Mouse (Mus musculus) kidney, embryonic 15.5 days (tissue): ENCODE data around the gene Nell2. TPM values are rescaled to one million over a fixed set of nuclear protein-coding genes. Genes with fewer than 3 reads are reported as not detected.

Source experiments
- ATAC-seq: fragments of 200-750 bp; cut with Nextera tagmentation; replicated peaks from 2 replicates; pipeline ENCODE4 v1.8.0; 2017; ENCODE audit warnings: moderate TSS enrichment; ENCODE audit not compliant: low FRiP score
- H3K27ac ChIP-seq: fragments of 300-500 bp; sonication (generic); 2 replicates; pipeline ENCODE4 v1.5.1; 2015; ENCODE audit warnings: mild to moderate bottlenecking, inconsistent platforms
- H3K27me3 ChIP-seq: fragments of 300-500 bp; sonication (generic); 2 replicates; pipeline ENCODE4 v1.6.1; 2015; ENCODE audit warnings: inconsistent platforms
- H3K36me3 ChIP-seq: fragments of 300-500 bp; sonication (generic); 2 replicates; pipeline ENCODE4 v1.6.1; 2015; ENCODE audit warnings: inconsistent platforms
- H3K4me1 ChIP-seq: fragments of 300-500 bp; sonication (generic); 2 replicates; pipeline ENCODE4 v1.6.1; 2015; ENCODE audit warnings: inconsistent platforms
- H3K4me2 ChIP-seq: fragments of 300-500 bp; sonication (generic); 2 replicates; pipeline ENCODE4 v1.6.1; 2015; ENCODE audit warnings: moderate library complexity, mild to moderate bottlenecking, inconsistent platforms
- H3K4me3 ChIP-seq: fragments of 300-500 bp; sonication (generic); replicated peaks from 2 replicates; pipeline ENCODE4 v1.5.1; 2015; ENCODE audit warnings: mild to moderate bottlenecking, inconsistent platforms
- H3K9ac ChIP-seq: fragments of 300-500 bp; sonication (generic); 2 replicates; pipeline ENCODE4 v1.6.1; 2015; ENCODE audit warnings: mild to moderate bottlenecking, inconsistent platforms
- H3K9me3 ChIP-seq: fragments of 300-500 bp; sonication (generic); replicated peaks from 2 replicates; pipeline ENCODE4 v1.6.1; 2016; ENCODE audit warnings: inconsistent platforms
- WGBS: fragments of 180-500 bp; shearing (Covaris S2); methylation state at CpG from one replicate; pipeline ENCODE4 v1.1.7; 2015; ENCODE audit warnings: mixed read lengths; 5-methylcytosine and 5-hydroxymethylcytosine counted together
- polyA plus RNA-seq: library from polyadenylated mRNA; unstranded; fragments of >200 nt; fragmentation: Nextera tagmentation; extraction: Ambion mirVana; gene quantifications from 2 replicates; pipeline ENCODE4 v1.2.1, GENCODE M21; 2015

Nell2 gene
- polyA plus RNA-seq, 1 experiment from 2014 or later = 12.3 TPM

GRCm38 (mm10) chr15:95131401-95131800 lies 397.0 kb downstream of the Nell2 start:
- ATAC-seq = no peak
- H3K27ac ChIP-seq = no peak overlapping the region
- 84% methylated on average over 4 of the region's 4 CpGs for WGBS

GRCm38 (mm10) chr15:95108626-95109025 lies 419.7 kb downstream of the Nell2 start:
- Histone ChIP-seq H3K27ac (no peak overlapping the region), H3K4me1 (no peaks in the 10 kb centered on the region), H3K9ac (no peak overlapping the region), H3K4me2 (no peak overlapping the region), H3K9me3 (no peaks in the 10 kb centered on the region), H3K27me3 (no peaks in the 10 kb centered on the region), H3K4me3 (no peak overlapping the region), H3K36me3 (no peaks in the 10 kb centered on the region)
- no peak for ATAC-seq
- WGBS = 83% methylated on average over 4 of the region's 4 CpGs

More at GRCm38 (mm10) chr15:95131401-95131800, 397.0 kb downstream of the Nell2 start:
- Histone ChIP-seq H3K4me3 (no peak overlapping the region), H3K4me1 (no peaks in the 10 kb centered on the region), H3K9ac (no peak overlapping the region), H3K4me2 (no peak overlapping the region), H3K27me3 (no peaks in the 10 kb centered on the region), H3K9me3 (no peaks in the 10 kb centered on the region), H3K36me3 (no peaks in the 10 kb centered on the region)

GRCm38 (mm10) chr15:95107246-95107809 lies 421.0 kb downstream of the Nell2 start:
- no peak overlapping the region for H3K27ac ChIP-seq
- H3K36me3 ChIP-seq = no peaks in the 10 kb centered on the region
- no peak overlapping the region for H3K9ac ChIP-seq
- no peaks in the 10 kb centered on the region for H3K4me1 ChIP-seq
- H3K4me3 ChIP-seq = no peak overlapping the region
- 74% methylated on average over 8 of the region's 8 CpGs for WGBS
- H3K27me3 ChIP-seq = no peaks in the 10 kb centered on the region
- no peak overlapping the region for H3K4me2 ChIP-seq
- no peak for ATAC-seq
- H3K9me3 ChIP-seq = no peaks in the 10 kb centered on the region

- Histone ChIP-seq H3K4me1 (no peaks in the 10 kb centered on the region), H3K27ac (no peak overlapping the region), H3K36me3 (no peaks in the 10 kb centered on the region), H3K4me3 (no peak overlapping the region), H3K4me2 (no peak overlapping the region), H3K9me3 (no peaks in the 10 kb centered on the region), H3K9ac (no peak overlapping the region), H3K27me3 (peaks cover 6% of the 10 kb centered on the region; the same call in 1 of the 2 replicates)
- ATAC-seq = no peak
These were observed 426.8 kb downstream of the Nell2 start for GRCm38 (mm10) chr15:95101522-95101921.

GRCm38 (mm10) chr15:95100133-95100532 lies 428.2 kb downstream of the Nell2 start:
- Histone ChIP-seq H3K27me3 (peaks cover 6% of the 10 kb centered on the region; the same call in 1 of the 2 replicates), H3K4me1 (no peaks in the 10 kb centered on the region), H3K9me3 (no peaks in the 10 kb centered on the region), H3K36me3 (no peaks in the 10 kb centered on the region), H3K27ac (no peak overlapping the region), H3K9ac (no peak overlapping the region), H3K4me2 (no peak overlapping the region), H3K4me3 (no peak overlapping the region)
- 89% methylated on average over 7 of the region's 7 CpGs for WGBS
- no peak for ATAC-seq

- Histone ChIP-seq H3K4me1 (no peaks in the 10 kb centered on the region), H3K27me3 (no peaks in the 10 kb centered on the region), H3K4me3 (no peak overlapping the region), H3K27ac (no peak overlapping the region), H3K36me3 (no peaks in the 10 kb centered on the region), H3K9me3 (no peaks in the 10 kb centered on the region), H3K4me2 (no peak overlapping the region), H3K9ac (no peak overlapping the region)
- 82% methylated on average over 7 of the region's 7 CpGs for WGBS
- ATAC-seq = no peak
These were observed 442.4 kb downstream of the Nell2 start for GRCm38 (mm10) chr15:95085962-95086361.

GRCm38 (mm10) chr15:95081654-95082053 lies 446.7 kb downstream of the Nell2 start:
- Histone ChIP-seq H3K27ac (no peak overlapping the region), H3K4me1 (no peaks in the 10 kb centered on the region), H3K9ac (no peak overlapping the region), H3K4me2 (no peak overlapping the region), H3K27me3 (no peaks in the 10 kb centered on the region), H3K4me3 (no peak overlapping the region), H3K36me3 (no peaks in the 10 kb centered on the region), H3K9me3 (no peaks in the 10 kb centered on the region)
- no peak for ATAC-seq
- WGBS = 91% methylated on average over 11 of the region's 11 CpGs

- Histone ChIP-seq H3K4me3 (no peak overlapping the region), H3K4me1 (no peaks in the 10 kb centered on the region), H3K27me3 (no peaks in the 10 kb centered on the region), H3K27ac (no peak overlapping the region), H3K36me3 (no peaks in the 10 kb centered on the region), H3K9me3 (no peaks in the 10 kb centered on the region), H3K4me2 (no peak overlapping the region), H3K9ac (no peak overlapping the region)
- WGBS = 90% methylated on average over 12 of the region's 12 CpGs
- ATAC-seq = no peak
These were observed 453.0 kb downstream of the Nell2 start for GRCm38 (mm10) chr15:95075356-95075755.

GRCm38 (mm10) chr15:95070881-95071280 lies 457.5 kb downstream of the Nell2 start:
- Histone ChIP-seq H3K9me3 (no peaks in the 10 kb centered on the region), H3K4me3 (no peak overlapping the region), H3K27ac (no peak overlapping the region), H3K4me1 (no peaks in the 10 kb centered on the region), H3K27me3 (no peaks in the 10 kb centered on the region), H3K9ac (no peak overlapping the region), H3K4me2 (no peak overlapping the region), H3K36me3 (no peaks in the 10 kb centered on the region)
- whole genome bisulfite sequencing = 91% methylated on average over 7 of the region's 7 CpGs
- ATAC-seq = no peak

GRCm38 (mm10) chr15:95068799-95069198 lies 459.6 kb downstream of the Nell2 start:
- Histone ChIP-seq H3K9me3 (no peaks in the 10 kb centered on the region), H3K4me2 (no peak overlapping the region), H3K4me3 (no peak overlapping the region), H3K36me3 (no peaks in the 10 kb centered on the region), H3K4me1 (no peaks in the 10 kb centered on the region), H3K27me3 (no peaks in the 10 kb centered on the region), H3K9ac (no peak overlapping the region), H3K27ac (no peak overlapping the region)
- WGBS = 94% methylated on average over 1 of the region's 1 CpGs
- no peak for ATAC-seq

- H3K27me3 ChIP-seq = no peaks in the 10 kb centered on the region
- H3K4me1 ChIP-seq = no peaks in the 10 kb centered on the region
- no peak overlapping the region for H3K9ac ChIP-seq
- H3K4me2 ChIP-seq = no peak overlapping the region
- WGBS = 88% methylated on average over 1 of the region's 1 CpGs
- H3K36me3 ChIP-seq = no peaks in the 10 kb centered on the region
- H3K4me3 ChIP-seq = no peak overlapping the region
- no peak overlapping the region for H3K27ac ChIP-seq
- ATAC-seq = no peak
- no peaks in the 10 kb centered on the region for H3K9me3 ChIP-seq
These were observed 460.3 kb downstream of the Nell2 start for GRCm38 (mm10) chr15:95068023-95068422.

GRCm38 (mm10) chr15:95055081-95055650 lies 473.2 kb downstream of the Nell2 start:
- Histone ChIP-seq H3K9me3 (no peaks in the 10 kb centered on the region), H3K9ac (no peak overlapping the region), H3K4me1 (no peaks in the 10 kb centered on the region), H3K4me2 (no peak overlapping the region), H3K27ac (no peak overlapping the region), H3K36me3 (no peaks in the 10 kb centered on the region), H3K27me3 (no peaks in the 10 kb centered on the region), H3K4me3 (no peak overlapping the region)
- 34% methylated on average over 8 of the region's 8 CpGs for WGBS
- ATAC-seq = no peak

GRCm38 (mm10) chr15:95049171-95049729 lies 479.1 kb downstream of the Nell2 start:
- 70% methylated on average over 6 of the region's 6 CpGs for WGBS

More at GRCm38 (mm10) chr15:95049171-95049729, 479.1 kb downstream of the Nell2 start:
- Histone ChIP-seq H3K9ac (no peak overlapping the region), H3K27ac (no peak overlapping the region), H3K4me2 (no peak overlapping the region), H3K36me3 (no peaks in the 10 kb centered on the region), H3K27me3 (no peaks in the 10 kb centered on the region), H3K4me3 (no peak overlapping the region), H3K9me3 (no peaks in the 10 kb centered on the region), H3K4me1 (no peaks in the 10 kb centered on the region)
- ATAC-seq = no peak
